Mouse (Mus musculus) gastrocnemius, adult 18-20 months (tissue): Measurements from ENCODE around the gene Trim61. TPM values are rescaled to one million over a fixed set of nuclear protein-coding genes. Genes with fewer than 3 reads are reported as not detected.

Source experiments
- DNase-seq: peaks from one replicate; pipeline ENCODE4 v3.0.0; 2021; ENCODE audit warnings: low spot score
- total RNA-seq, 2 experiments: library from RNA; stranded (reverse); gene quantifications; 2 replicates each; pipeline ENCODE4 v1.2.3; 2021

Trim61 gene
- total RNA-seq, 2 experiments from 2014 or later = not detected

- DNase-seq = no peak
Measured at GRCm38 (mm10) chr8:64987731-64988130, 30.6 kb downstream of the Trim61 start, which contains the start of gene Trim75. TSS of gene Trim75 (minus strand) at chr8:64987831.

- no peak for DNase-seq
Measured at GRCm38 (mm10) chr8:64983150-64983897, 35.0 kb downstream of the Trim61 start.

Other genes starting within 250 kb of the Trim61 start
- 1 to 10 TPM; 6.0 to 8.1 TPM for gene Klhl2, start 168.5 kb downstream of the Trim61 start, total RNA-seq
- gene Tmem192, start 71.3 kb downstream of the Trim61 start, total RNA-seq = 10 to 100 TPM; 21.8 TPM
- not detected for gene Trim75, start 30.7 kb downstream of the Trim61 start, total RNA-seq
- gene Trim60, start 61 bp upstream of the Trim61 start, total RNA-seq = not detected
- not detected for gene Apela, start 18.8 kb upstream of the Trim61 start, total RNA-seq
- gene Gm10663, start 56.5 kb upstream of the Trim61 start, total RNA-seq = not detected
- not detected for gene BC030870, start 111.0 kb upstream of the Trim61 start, total RNA-seq